Mouse (Mus musculus): ENCODE results near the gene 2010111I01Rik.

2010111I01Rik gene

GRCm38 (mm10) chr13:63289687-63290086 lies 325.0 kb downstream of the 2010111I01Rik start:
- DNase-seq (ENCODE audit: low read depth), result no peak

GRCm38 (mm10) chr13:63290126-63290525 lies 325.4 kb downstream of the 2010111I01Rik start:
- DNase-seq (ENCODE audit: low read depth), result no peak

GRCm38 (mm10) chr13:63291016-63291415 lies 326.3 kb downstream of the 2010111I01Rik start:
- DNase-seq (ENCODE audit: low read depth), result no peak

GRCm38 (mm10) chr13:63293647-63294046 lies 329.0 kb downstream of the 2010111I01Rik start:
- no peak for DNase-seq (ENCODE audit: low read depth)

- DNase-seq (ENCODE audit: low read depth), result no peak
These were observed 329.9 kb downstream of the 2010111I01Rik start for GRCm38 (mm10) chr13:63294359-63295193.

GRCm38 (mm10) chr13:63296300-63296699 lies 331.6 kb downstream of the 2010111I01Rik start:
- no peak for DNase-seq (ENCODE audit: low read depth)

- no peak for DNase-seq (ENCODE audit: low read depth)
These were observed 332.3 kb downstream of the 2010111I01Rik start for GRCm38 (mm10) chr13:63297003-63297402.

GRCm38 (mm10) chr13:63297933-63298332 lies 333.2 kb downstream of the 2010111I01Rik start:
- no peak for DNase-seq (ENCODE audit: low read depth)

- no peak for DNase-seq (ENCODE audit: low read depth)
These were observed 334.2 kb downstream of the 2010111I01Rik start for GRCm38 (mm10) chr13:63298931-63299330.

GRCm38 (mm10) chr13:63300929-63301328 lies 336.2 kb downstream of the 2010111I01Rik start:
- DNase-seq (ENCODE audit: low read depth), result no peak

- DNase-seq (ENCODE audit: low read depth), result no peak
These were observed 337.1 kb downstream of the 2010111I01Rik start for GRCm38 (mm10) chr13:63301764-63302209.

GRCm38 (mm10) chr13:63302381-63302780 lies 337.7 kb downstream of the 2010111I01Rik start:
- DNase-seq (ENCODE audit: low read depth), result no peak

- no peak for DNase-seq (ENCODE audit: low read depth)
These were observed 339.6 kb downstream of the 2010111I01Rik start for GRCm38 (mm10) chr13:63304124-63304792.

- DNase-seq (ENCODE audit: low read depth), result no peak
These were observed 340.1 kb downstream of the 2010111I01Rik start for GRCm38 (mm10) chr13:63304799-63305159.

- no peak for DNase-seq (ENCODE audit: low read depth)
These were observed 340.7 kb downstream of the 2010111I01Rik start for GRCm38 (mm10) chr13:63305160-63306011.

- DNase-seq (ENCODE audit: low read depth), result no peak
These were observed 342.1 kb downstream of the 2010111I01Rik start for GRCm38 (mm10) chr13:63306768-63307167.

GRCm38 (mm10) chr13:63309563-63309962 lies 344.9 kb downstream of the 2010111I01Rik start:
- DNase-seq (ENCODE audit: low read depth), result no peak

GRCm38 (mm10) chr13:63311156-63311555 lies 346.5 kb downstream of the 2010111I01Rik start:
- no peak for DNase-seq (ENCODE audit: low read depth)

GRCm38 (mm10) chr13:63313247-63313646 lies 348.6 kb downstream of the 2010111I01Rik start:
- DNase-seq (ENCODE audit: low read depth), result no peak

- DNase-seq (ENCODE audit: low read depth), result no peak
These were observed 349.3 kb downstream of the 2010111I01Rik start for GRCm38 (mm10) chr13:63313748-63314607.

GRCm38 (mm10) chr13:63314608-63314920 lies 349.9 kb downstream of the 2010111I01Rik start:
- no peak for DNase-seq (ENCODE audit: low read depth)
